Mouse (Mus musculus) intestine, embryonic 16.5 days (tissue): ENCODE results near the gene Ralgps2. TPM values are rescaled to one million over a fixed set of nuclear protein-coding genes. Genes with fewer than 3 reads are reported as not detected.

Experiments used
- ATAC-seq: fragments of 200-750 bp; cut with Nextera tagmentation; 2 replicates; pipeline ENCODE4 v1.8.0; 2017; ENCODE audit warnings: moderate TSS enrichment, moderate library complexity
- H3K27ac ChIP-seq: fragments of 300-500 bp; sonication (generic); 2 replicates; pipeline ENCODE4 v1.5.1; 2014; ENCODE audit warnings: mild to moderate bottlenecking, low read length
- H3K27me3 ChIP-seq: fragments of 300-500 bp; sonication (generic); replicated peaks from 2 replicates; pipeline ENCODE4 v1.6.1; 2014; ENCODE audit warnings: low read length, control low read depth, mixed read lengths; ENCODE audit not compliant: control insufficient read depth, insufficient read depth
- H3K36me3 ChIP-seq: fragments of 300-500 bp; sonication (generic); 2 replicates; pipeline ENCODE4 v1.6.1; 2014; ENCODE audit warnings: low read length, control low read depth; ENCODE audit not compliant: control insufficient read depth, insufficient read depth
- H3K4me1 ChIP-seq: fragments of 300-500 bp; sonication (generic); 2 replicates; pipeline ENCODE4 v1.6.1; 2014; ENCODE audit warnings: low read length, control low read depth, mixed read lengths; ENCODE audit not compliant: control insufficient read depth, insufficient read depth
- H3K4me2 ChIP-seq: fragments of 300-500 bp; sonication (generic); 2 replicates; pipeline ENCODE4 v1.6.1; 2014; ENCODE audit warnings: low read depth, low read length, control low read depth
- H3K4me3 ChIP-seq: fragments of 300-500 bp; sonication (generic); 2 replicates; pipeline ENCODE4 v1.5.1; 2014; ENCODE audit warnings: mild to moderate bottlenecking, low read length
- H3K9ac ChIP-seq: fragments of 300-500 bp; sonication (generic); 2 replicates; pipeline ENCODE4 v1.6.1; 2014; ENCODE audit warnings: low read depth, low read length
- H3K9me3 ChIP-seq: fragments of 300-500 bp; sonication (generic); 2 replicates; pipeline ENCODE4 v1.6.1; 2016; ENCODE audit warnings: low read length, control low read depth; ENCODE audit not compliant: control insufficient read depth
- WGBS: fragments of 180-500 bp; shearing (Covaris S2); extraction: QIAGEN DNeasy Blood & Tissue Kit; methylation state at CpG from one replicate; pipeline ENCODE4 v1.1.7; 2014; 5-methylcytosine and 5-hydroxymethylcytosine counted together
- polyA plus RNA-seq: library from polyadenylated mRNA; unstranded; fragments of >200 nt; fragmentation: Nextera tagmentation; extraction: Ambion mirVana; gene quantifications from 2 replicates; pipeline ENCODE4 v1.2.1, GENCODE M21; 2015

Gene Ralgps2
- polyA plus RNA-seq, 1 experiment from 2014 or later = 30.6 TPM

GRCm38 (mm10) chr1:156856666-156857065 is 82.8 kb downstream of the Ralgps2 start:
- no peaks in the 10 kb centered on the region for H3K36me3 ChIP-seq
- no peak overlapping the region for H3K27ac ChIP-seq
- H3K9me3 ChIP-seq = no peaks in the 10 kb centered on the region
- WGBS = 85% methylated on average over 2 of the region's 2 CpGs
- no peaks in the 10 kb centered on the region for H3K27me3 ChIP-seq
- no peak for ATAC-seq
- H3K9ac ChIP-seq = no peak overlapping the region
- peaks cover 5% of the 10 kb centered on the region; the same call in 1 of the 2 replicates for H3K4me1 ChIP-seq
- no peak overlapping the region for H3K4me2 ChIP-seq
- H3K4me3 ChIP-seq = no peak overlapping the region

GRCm38 (mm10) chr1:156854558-156854957 is 84.9 kb downstream of the Ralgps2 start:
- ATAC-seq = peak; percentile 23; the same call in 1 of the 2 replicates
- H3K4me2 ChIP-seq = no peak overlapping the region
- 65% methylated on average over 4 of the region's 4 CpGs for WGBS
- H3K4me1 ChIP-seq = no peaks in the 10 kb centered on the region
- no peaks in the 10 kb centered on the region for H3K36me3 ChIP-seq
- H3K27me3 ChIP-seq = no peaks in the 10 kb centered on the region
- no peak overlapping the region for H3K4me3 ChIP-seq
- H3K9me3 ChIP-seq = no peaks in the 10 kb centered on the region
- no peak overlapping the region for H3K9ac ChIP-seq
- no peak overlapping the region for H3K27ac ChIP-seq

GRCm38 (mm10) chr1:156852872-156853271 is 86.6 kb downstream of the Ralgps2 start:
- Histone ChIP-seq H3K9ac (no peak overlapping the region), H3K4me1 (no peaks in the 10 kb centered on the region), H3K4me3 (no peak overlapping the region), H3K27ac (peak overlapping the region; percentile 59), H3K36me3 (no peaks in the 10 kb centered on the region), H3K27me3 (no peaks in the 10 kb centered on the region), H3K9me3 (no peaks in the 10 kb centered on the region), H3K4me2 (no peak overlapping the region)
- peak; percentile 50; the same call in 1 of the 2 replicates for ATAC-seq
- 60% methylated on average over 5 of the region's 5 CpGs for WGBS

GRCm38 (mm10) chr1:156852409-156852808 is 87.0 kb downstream of the Ralgps2 start:
- 50% methylated on average over 9 of the region's 9 CpGs for WGBS
- no peaks in the 10 kb centered on the region for H3K36me3 ChIP-seq
- H3K27ac ChIP-seq = peak overlapping the region; percentile 59
- H3K4me1 ChIP-seq = no peaks in the 10 kb centered on the region
- H3K4me2 ChIP-seq = no peak overlapping the region
- H3K4me3 ChIP-seq = no peak overlapping the region
- H3K9me3 ChIP-seq = no peaks in the 10 kb centered on the region
- H3K9ac ChIP-seq = no peak overlapping the region
- peak; percentile 62 for ATAC-seq
- no peaks in the 10 kb centered on the region for H3K27me3 ChIP-seq

GRCm38 (mm10) chr1:156847098-156847497 is 92.3 kb downstream of the Ralgps2 start:
- Histone ChIP-seq H3K9ac (no peak overlapping the region), H3K4me1 (peaks cover 5% of the 10 kb centered on the region; the same call in 1 of the 2 replicates), H3K27me3 (no peaks in the 10 kb centered on the region), H3K4me3 (no peak overlapping the region), H3K9me3 (no peaks in the 10 kb centered on the region), H3K27ac (no peak overlapping the region), H3K4me2 (no peak overlapping the region), H3K36me3 (no peaks in the 10 kb centered on the region)
- no peak for ATAC-seq
- 57% methylated on average over 4 of the region's 4 CpGs for WGBS

- Histone ChIP-seq H3K4me2 (peak overlapping the region; percentile 41), H3K36me3 (no peaks in the 10 kb centered on the region), H3K9ac (peak overlapping the region; percentile 41), H3K27ac (peak overlapping the region; percentile 35), H3K27me3 (no peaks in the 10 kb centered on the region), H3K4me1 (peaks cover 14% of the 10 kb centered on the region), H3K4me3 (peak overlapping the region; percentile 29), H3K9me3 (no peaks in the 10 kb centered on the region)
- ATAC-seq = no peak
- 54% methylated on average over 11 of the region's 11 CpGs for WGBS
These were observed 97.6 kb downstream of the Ralgps2 start for GRCm38 (mm10) chr1:156841625-156842339.

GRCm38 (mm10) chr1:156838695-156839094 is 100.7 kb downstream of the Ralgps2 start:
- peak overlapping the region; percentile 53 for H3K9ac ChIP-seq
- H3K4me2 ChIP-seq = peak overlapping the region; percentile 49
- under 1% methylated on average over 6 of the region's 6 CpGs for WGBS
- peaks cover 10% of the 10 kb centered on the region for H3K4me1 ChIP-seq
- H3K27me3 ChIP-seq = no peaks in the 10 kb centered on the region
- peak overlapping the region; percentile 44 for H3K4me3 ChIP-seq
- H3K27ac ChIP-seq = peak overlapping the region; percentile 66
- H3K36me3 ChIP-seq = no peaks in the 10 kb centered on the region
- peak; percentile 95 for ATAC-seq
- H3K9me3 ChIP-seq = no peaks in the 10 kb centered on the region

GRCm38 (mm10) chr1:156838177-156838576 is 101.2 kb downstream of the Ralgps2 start, which contains the start of gene Angptl1:
Gene Angptl1, plus strand, starts transcription at chr1:156838562.
- Histone ChIP-seq H3K27me3 (no peaks in the 10 kb centered on the region), H3K4me2 (peak within 1 kb of the TSS; percentile 49), H3K4me3 (peak within 1 kb of the TSS; percentile 44), H3K36me3 (no peaks in the 10 kb centered on the region), H3K9ac (peak within 1 kb of the TSS; percentile 53), H3K27ac (peak within 1 kb of the TSS; percentile 66), H3K4me1 (peaks cover 10% of the 10 kb centered on the region), H3K9me3 (no peaks in the 10 kb centered on the region)
- ATAC-seq = peak; percentile 87
- WGBS = 18% methylated on average over 4 of the region's 4 CpGs

- Histone ChIP-seq H3K36me3 (peaks cover 2% of the 10 kb centered on the region; the same call in 1 of the 2 replicates), H3K27ac (no peak overlapping the region), H3K9me3 (no peaks in the 10 kb centered on the region), H3K9ac (no peak overlapping the region), H3K4me3 (no peak overlapping the region), H3K4me2 (no peak overlapping the region), H3K27me3 (no peaks in the 10 kb centered on the region), H3K4me1 (0 out of 2 replicates have a peak, but pooled peaks cover 2% of the 10 kb centered on the region)
- ATAC-seq = peak; percentile 79
- WGBS = 88% methylated on average over 1 of the region's 1 CpGs
These were observed 120.2 kb downstream of the Ralgps2 start for GRCm38 (mm10) chr1:156819236-156819635.
